Mouse (Mus musculus) monocyte, adult 2 months (primary cell): ENCODE results near the gene Gnptg.
"Not testable (repeated sequence)": the region's sequence is repeated elsewhere in the genome, so short reads cannot be mapped to it uniquely, and the experiment has no call there.

Source experiments
- DNase-seq, 2 experiments: peaks; one replicate each; pipeline ENCODE4 v3.0.0; 2022; ENCODE audit warnings: low spot score in 2 of 2, low read depth in 1 of 2

The Gnptg gene

GRCm38 (mm10) chr17:25244239-25244638, 4.3 kb upstream of the Gnptg start:
- DNase-seq, result no peak

GRCm38 (mm10) chr17:25243131-25243780, 3.3 kb upstream of the Gnptg start:
- DNase-seq, result no peak

- no peak for DNase-seq
These were observed 4.3 kb downstream of the Gnptg start for GRCm38 (mm10) chr17:25235635-25236034.

GRCm38 (mm10) chr17:25231621-25232020, 8.3 kb downstream of the Gnptg start:
- not testable (repeated sequence) for DNase-seq

- no peak for DNase-seq
These were observed 9.2 kb downstream of the Gnptg start for GRCm38 (mm10) chr17:25230700-25231099.

- not testable (repeated sequence) for DNase-seq
These were observed 9.8 kb downstream of the Gnptg start for GRCm38 (mm10) chr17:25230014-25230655.

- no peak for DNase-seq
These were observed 11.9 kb downstream of the Gnptg start for GRCm38 (mm10) chr17:25227991-25228390.

GRCm38 (mm10) chr17:25225659-25226058, 14.3 kb downstream of the Gnptg start:
- no peak for DNase-seq

GRCm38 (mm10) chr17:25224586-25225222, 15.2 kb downstream of the Gnptg start:
- DNase-seq, result no peak

- no peak for DNase-seq
These were observed 16.8 kb downstream of the Gnptg start for GRCm38 (mm10) chr17:25222951-25223601.

GRCm38 (mm10) chr17:25222504-25222940, 17.4 kb downstream of the Gnptg start:
- DNase-seq, result not testable (repeated sequence)

- DNase-seq, result no peak
These were observed 18.0 kb downstream of the Gnptg start for GRCm38 (mm10) chr17:25221821-25222503.

- no peak for DNase-seq
These were observed 19.2 kb downstream of the Gnptg start for GRCm38 (mm10) chr17:25220746-25221145.

- DNase-seq, result no peak
These were observed 20.2 kb downstream of the Gnptg start for GRCm38 (mm10) chr17:25219492-25220295.

GRCm38 (mm10) chr17:25218967-25219366, 21.0 kb downstream of the Gnptg start:
- DNase-seq, result no peak

- no peak for DNase-seq
These were observed 24.5 kb downstream of the Gnptg start for GRCm38 (mm10) chr17:25215431-25215830.

GRCm38 (mm10) chr17:25211705-25212104, 28.2 kb downstream of the Gnptg start:
- no peak for DNase-seq

GRCm38 (mm10) chr17:25210680-25211466, 29.1 kb downstream of the Gnptg start:
- no peak for DNase-seq

- no peak for DNase-seq
These were observed 29.9 kb downstream of the Gnptg start for GRCm38 (mm10) chr17:25210006-25210405.

- DNase-seq, result no peak
These were observed 37.5 kb downstream of the Gnptg start for GRCm38 (mm10) chr17:25202401-25202800.
